Mouse (Mus musculus): ENCODE results near the gene B230219D22Rik. TPM values are rescaled to one million over a fixed set of nuclear protein-coding genes. Genes with fewer than 3 reads are reported as not detected.

Gene B230219D22Rik
- polyA plus RNA-seq (2021) = 92.1 TPM

GRCm38 (mm10) chr13:55692535-55693242, at the start of gene B230219D22Rik:
Gene B230219D22Rik, plus strand, starts transcription at chr13:55693124.
- DNase-seq (ENCODE audit: low read depth, low spot score) (no peak), ATAC-seq (peak; percentile 85)
- CTCF ChIA-PET = interaction anchor here (0.8 to 2.3 kb wide), 6 partner anchors 9 to 35 kb away, joined by 3 to 13 read pairs (median 4); partner anchors contain the start of genes Pcbd2 and Txndc15
- in situ Hi-C loops (cut with MboI; ENCODE audit: low pct_unique_long_range_greater_than_20kb) = no loop called here
- H3K27me3 ChIP-seq = no peaks in the 10 kb centered on the region
- POLR2A ChIA-PET = interaction anchor here (1.0 to 3.6 kb wide), 3 partner anchors 9 to 35 kb away, joined by 3 to 20 read pairs (median 3); partner anchors contain the start of genes Pcbd2 and Txndc15
- no peak for TF ChIP-seq CTCF (IDR thresholded peaks at IDR 0.05)

- in situ Hi-C loops (cut with MboI; ENCODE audit: low pct_unique_long_range_greater_than_20kb) = no loop called here
- ChIA-PET POLR2A (no interaction called here), CTCF (no interaction called here)
- DNase-seq (ENCODE audit: low read depth, low spot score) (no peak), ATAC-seq (no peak)
- no peaks in the 10 kb centered on the region for H3K27me3 ChIP-seq
- TF ChIP-seq CTCF (IDR thresholded peaks at IDR 0.05) = no peak
Observed at GRCm38 (mm10) chr13:55644525-55644924, 48.4 kb upstream of the B230219D22Rik start.

- no peak for DNase-seq (ENCODE audit: low read depth, low spot score)
- POLR2A ChIA-PET = interaction anchor here (0.7 kb wide), 1 partner anchor 114 kb away, joined by 3 read pairs; no protein-coding TSS in a partner anchor
- no peaks in the 10 kb centered on the region for H3K27me3 ChIP-seq
- no peak for ATAC-seq
- CTCF ChIA-PET = interaction anchor here (1.1 kb wide), 1 partner anchor 9 kb away, joined by 6 read pairs; no protein-coding TSS in a partner anchor
- in situ Hi-C loops (cut with MboI; ENCODE audit: low pct_unique_long_range_greater_than_20kb) = no loop called here
- TF ChIP-seq CTCF (IDR thresholded peaks at IDR 0.05) = no peak
Observed at GRCm38 (mm10) chr13:55650098-55650497, 42.8 kb upstream of the B230219D22Rik start.

- TF ChIP-seq CTCF (IDR thresholded peaks at IDR 0.05) = no peak
- H3K27me3 ChIP-seq = no peaks in the 10 kb centered on the region
- ATAC-seq (no peak), DNase-seq (ENCODE audit: low read depth, low spot score) (no peak)
- ChIA-PET CTCF (interaction anchor here (3.7 kb wide), 1 partner anchor 10 kb away, joined by 12 read pairs; no protein-coding TSS in a partner anchor), POLR2A (no interaction called here)
- in situ Hi-C loops (cut with MboI; ENCODE audit: low pct_unique_long_range_greater_than_20kb) = no loop called here
Observed at GRCm38 (mm10) chr13:55650980-55651379, 41.9 kb upstream of the B230219D22Rik start.

- no peaks in the 10 kb centered on the region for H3K27me3 ChIP-seq
- in situ Hi-C loops (cut with MboI; ENCODE audit: low pct_unique_long_range_greater_than_20kb) = loop anchor here (10.0 kb wide), 1 partner anchor 296 kb away; no protein-coding TSS in a partner anchor
- CTCF ChIA-PET = interaction anchor here (0.7 to 1.3 kb wide), 3 partner anchors 15 to 59 kb away, joined by 3 read pairs; partner anchors contain the start of gene Pcbd2
- DNase-seq (ENCODE audit: low read depth, low spot score) = no peak
- no peak for ATAC-seq
- TF ChIP-seq CTCF (IDR thresholded peaks at IDR 0.05) = peak; percentile 77
- POLR2A ChIA-PET = no interaction called here
Observed at GRCm38 (mm10) chr13:55668550-55668949, 24.4 kb upstream of the B230219D22Rik start.

- TF ChIP-seq CTCF (IDR thresholded peaks at IDR 0.05) = no peak
- POLR2A ChIA-PET = no interaction called here
- no peak for ATAC-seq
- DNase-seq (ENCODE audit: low read depth, low spot score) = no peak
- H3K27me3 ChIP-seq = no peaks in the 10 kb centered on the region
- in situ Hi-C loops (cut with MboI; ENCODE audit: low pct_unique_long_range_greater_than_20kb) = loop anchor here (5.0 kb wide), 1 partner anchor 55 kb away; the partner anchor contains the start of gene Pcbd2
- CTCF ChIA-PET = interaction anchor here (1.2 kb wide), 1 partner anchor 18 kb away, joined by 3 read pairs; no protein-coding TSS in a partner anchor
Observed at GRCm38 (mm10) chr13:55672711-55673110, 20.2 kb upstream of the B230219D22Rik start.

GRCm38 (mm10) chr13:55677364-55677763, 15.6 kb upstream of the B230219D22Rik start:
- H3K27me3 ChIP-seq = no peaks in the 10 kb centered on the region
- ATAC-seq (no peak), DNase-seq (ENCODE audit: low read depth, low spot score) (no peak)
- in situ Hi-C loops (cut with MboI; ENCODE audit: low pct_unique_long_range_greater_than_20kb) = no loop called here
- POLR2A ChIA-PET = no interaction called here
- CTCF ChIA-PET = no interaction called here
- no peak for TF ChIP-seq CTCF (IDR thresholded peaks at IDR 0.05)

- in situ Hi-C loops (cut with MboI; ENCODE audit: low pct_unique_long_range_greater_than_20kb) = no loop called here
- no peak for ATAC-seq
- ChIA-PET CTCF (interaction anchor here (0.9 to 1.3 kb wide), 2 partner anchors 9 to 45 kb away, joined by 3 to 4 read pairs; partner anchors contain the start of gene Pcbd2), POLR2A (interaction anchor here (0.7 kb wide), 1 partner anchor 344 kb away, joined by 3 read pairs; no protein-coding TSS in a partner anchor)
- no peak for DNase-seq (ENCODE audit: low read depth, low spot score)
- TF ChIP-seq CTCF (IDR thresholded peaks at IDR 0.05) = no peak
- H3K27me3 ChIP-seq = no peaks in the 10 kb centered on the region
Observed at GRCm38 (mm10) chr13:55682201-55682600, 10.7 kb upstream of the B230219D22Rik start.

GRCm38 (mm10) chr13:55683581-55683980, 9.3 kb upstream of the B230219D22Rik start:
- no peaks in the 10 kb centered on the region for H3K27me3 ChIP-seq
- DNase-seq (ENCODE audit: low read depth, low spot score) = no peak
- no peak for TF ChIP-seq CTCF (IDR thresholded peaks at IDR 0.05)
- no peak for ATAC-seq
- in situ Hi-C loops (cut with MboI; ENCODE audit: low pct_unique_long_range_greater_than_20kb) = no loop called here
- POLR2A ChIA-PET = interaction anchor here (0.6 kb wide), 1 partner anchor 28 kb away, joined by 3 read pairs; no protein-coding TSS in a partner anchor
- CTCF ChIA-PET = interaction anchor here (1.2 kb wide), 2 partner anchors 9 to 15 kb away, joined by 3 to 5 read pairs; partner anchors contain the start of gene B230219D22Rik

GRCm38 (mm10) chr13:55686107-55686633, 6.8 kb upstream of the B230219D22Rik start:
- no peaks in the 10 kb centered on the region for H3K27me3 ChIP-seq
- DNase-seq (ENCODE audit: low read depth, low spot score) = no peak
- in situ Hi-C loops (cut with MboI; ENCODE audit: low pct_unique_long_range_greater_than_20kb) = no loop called here
- TF ChIP-seq CTCF (IDR thresholded peaks at IDR 0.05) = no peak
- no peak for ATAC-seq
- ChIA-PET CTCF (no interaction called here), POLR2A (no interaction called here)
